Mouse (Mus musculus) forebrain, embryonic 13.5 days (tissue): ENCODE data around the gene Gast. TPM values are rescaled to one million over a fixed set of nuclear protein-coding genes. Genes with fewer than 3 reads are reported as not detected.
A peak's percentile ranks its signal among the peaks of the same experiment; 100 is the strongest.
"Not testable (repeated sequence)": the region's sequence is repeated elsewhere in the genome, so short reads cannot be mapped to it uniquely, and the experiment has no call there.

Experiments used
- ATAC-seq: fragments of 200-750 bp; cut with Nextera tagmentation; 2 replicates; pipeline ENCODE4 v1.8.0; 2017
- H3K27ac ChIP-seq: fragments of 300-500 bp; sonication (generic); 2 replicates; pipeline ENCODE4 v1.5.1; 2015; ENCODE audit warnings: inconsistent platforms, mild to moderate bottlenecking, moderate library complexity
- H3K27me3 ChIP-seq: fragments of 300-500 bp; sonication (generic); 2 replicates; pipeline ENCODE4 v1.6.1; 2015; ENCODE audit warnings: mild to moderate bottlenecking, inconsistent platforms
- H3K36me3 ChIP-seq: fragments of 300-500 bp; sonication (generic); 2 replicates; pipeline ENCODE4 v1.6.1; 2015; ENCODE audit warnings: mild to moderate bottlenecking, inconsistent platforms; ENCODE audit not compliant: poor library complexity, severe bottlenecking
- H3K4me1 ChIP-seq: fragments of 300-500 bp; sonication (generic); 2 replicates; pipeline ENCODE4 v1.6.1; 2015; ENCODE audit warnings: inconsistent platforms
- H3K4me2 ChIP-seq: fragments of 300-500 bp; sonication (generic); 2 replicates; pipeline ENCODE4 v1.6.1; 2015; ENCODE audit warnings: inconsistent platforms, mild to moderate bottlenecking, moderate library complexity
- H3K4me3 ChIP-seq: fragments of 300-500 bp; sonication (generic); 2 replicates; pipeline ENCODE4 v1.5.1; 2015; ENCODE audit warnings: mild to moderate bottlenecking, inconsistent platforms
- H3K9ac ChIP-seq: fragments of 300-500 bp; sonication (generic); 2 replicates; pipeline ENCODE4 v1.6.1; 2015; ENCODE audit warnings: mild to moderate bottlenecking, inconsistent platforms
- H3K9me3 ChIP-seq: fragments of 300-500 bp; sonication (generic); replicated peaks from 2 replicates; pipeline ENCODE4 v1.6.1; 2016; ENCODE audit warnings: inconsistent platforms
- WGBS: fragments of 180-500 bp; shearing (Covaris S2); methylation state at CpG from one replicate; pipeline ENCODE4 v1.1.7; 2015; 5-methylcytosine and 5-hydroxymethylcytosine counted together
- polyA plus RNA-seq: library from polyadenylated mRNA; unstranded; fragments of >200 nt; fragmentation: Nextera tagmentation; extraction: Ambion mirVana; gene quantifications from 2 replicates; pipeline ENCODE4 v1.2.1, GENCODE M21; 2015

The Gast gene
- polyA plus RNA-seq, 1 experiment from 2014 or later = 0.56 TPM

DNA sequence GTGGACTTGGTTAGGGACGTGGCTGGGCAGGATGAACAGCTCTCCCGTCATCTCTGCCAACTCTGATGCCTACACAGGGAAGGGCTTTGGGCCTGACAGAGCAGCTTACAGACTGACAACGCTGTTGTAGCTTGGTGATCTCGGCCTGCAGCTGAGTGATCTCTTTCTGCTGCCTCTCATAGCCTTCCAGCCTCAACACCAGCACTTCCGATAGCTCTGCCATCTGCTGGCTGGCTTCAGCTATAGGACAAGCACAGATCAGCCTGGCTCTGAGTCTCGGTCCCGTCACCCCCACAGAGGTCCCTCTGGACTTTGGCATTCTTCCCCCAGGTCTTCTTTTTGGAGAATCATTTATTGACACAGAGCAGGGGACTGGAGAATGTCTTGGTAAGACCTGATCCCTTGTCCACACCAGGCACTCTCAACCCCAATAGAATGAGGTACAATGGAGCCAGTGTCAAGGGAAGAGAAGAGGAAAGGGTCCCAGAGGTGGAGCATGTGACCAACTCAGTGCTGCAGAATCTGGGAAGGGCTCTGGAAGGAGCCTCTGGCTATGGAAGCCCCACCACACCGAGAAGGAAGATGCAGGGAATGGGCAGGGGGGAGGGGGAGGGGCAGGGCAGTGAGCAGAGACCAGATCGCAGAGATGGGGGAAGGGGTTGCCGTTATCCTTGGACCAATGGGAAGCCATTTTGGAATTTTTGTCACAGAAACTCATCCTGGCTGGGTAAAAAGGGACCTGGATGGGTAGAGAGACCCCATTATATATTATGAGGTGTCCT, 18.1 kb downstream of the Gast start:
- WGBS = 45% methylated on average over 10 of the region's 10 CpGs
- peaks cover 42% of the 10 kb centered on the region for H3K36me3 ChIP-seq
- H3K4me2 ChIP-seq = no peak overlapping the region
- H3K9ac ChIP-seq = peak overlapping the region; percentile 39; the same call in 1 of the 2 replicates
- no peak overlapping the region for H3K27ac ChIP-seq
- H3K4me1 ChIP-seq = peaks cover 33% of the 10 kb centered on the region; the same call in 1 of the 2 replicates
- peaks cover 2% of the 10 kb centered on the region; the same call in 1 of the 2 replicates for H3K27me3 ChIP-seq
- ATAC-seq = no peak
- no peaks in the 10 kb centered on the region for H3K9me3 ChIP-seq
- H3K4me3 ChIP-seq = no peak overlapping the region

DNA sequence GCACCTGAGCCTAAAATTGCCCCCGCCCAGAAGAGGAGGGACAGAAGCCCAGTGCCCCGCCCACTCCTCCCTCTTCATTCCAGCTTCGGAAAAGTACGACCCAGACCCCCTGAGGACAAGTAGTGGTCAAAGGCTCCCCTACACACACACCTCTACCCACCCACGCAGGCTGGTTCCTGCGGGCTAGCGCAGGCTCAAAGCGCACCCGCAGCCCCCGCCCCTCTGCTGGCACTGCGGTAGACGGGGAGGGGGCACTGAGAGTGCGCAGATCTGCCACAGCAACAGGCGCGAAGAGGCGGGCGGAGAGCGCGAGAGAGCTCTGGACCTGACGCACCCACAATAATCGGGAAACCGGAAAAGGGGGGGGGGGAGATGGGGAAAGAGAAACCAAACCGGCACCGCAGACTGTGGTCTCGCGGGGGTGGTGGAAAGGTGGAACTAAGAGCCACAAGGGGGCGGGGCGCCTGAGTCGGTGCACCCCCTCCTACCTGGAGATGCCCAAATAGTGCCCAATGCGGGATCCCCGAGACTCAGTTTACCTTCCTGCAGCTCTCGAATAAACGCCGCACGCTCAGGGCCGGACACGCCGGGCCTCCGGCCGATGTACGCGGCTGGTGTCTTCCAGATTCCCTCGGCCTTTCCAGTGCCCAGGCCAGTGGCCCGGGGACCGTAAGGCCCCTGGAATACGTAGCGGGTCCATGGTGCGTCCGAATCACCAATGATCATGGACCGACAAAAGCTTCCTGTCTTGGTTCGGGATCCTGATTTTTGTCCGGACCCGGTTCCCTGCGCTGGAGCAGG, 21.1 kb downstream of the Gast start:
- H3K9me3 ChIP-seq = no peaks in the 10 kb centered on the region
- H3K27ac ChIP-seq = peak overlapping the region; percentile 48; the same call in 1 of the 2 replicates
- peaks cover 21% of the 10 kb centered on the region; the same call in 1 of the 2 replicates for H3K4me1 ChIP-seq
- H3K9ac ChIP-seq = peak overlapping the region; percentile 87
- H3K4me2 ChIP-seq = peak overlapping the region; percentile 88
- peaks cover 13% of the 10 kb centered on the region for H3K27me3 ChIP-seq
- under 1% methylated on average over 54 of the region's 54 CpGs for WGBS
- H3K4me3 ChIP-seq = peak overlapping the region; percentile 85
- H3K36me3 ChIP-seq = peaks cover 25% of the 10 kb centered on the region
- peak; percentile 60 for ATAC-seq

DNA sequence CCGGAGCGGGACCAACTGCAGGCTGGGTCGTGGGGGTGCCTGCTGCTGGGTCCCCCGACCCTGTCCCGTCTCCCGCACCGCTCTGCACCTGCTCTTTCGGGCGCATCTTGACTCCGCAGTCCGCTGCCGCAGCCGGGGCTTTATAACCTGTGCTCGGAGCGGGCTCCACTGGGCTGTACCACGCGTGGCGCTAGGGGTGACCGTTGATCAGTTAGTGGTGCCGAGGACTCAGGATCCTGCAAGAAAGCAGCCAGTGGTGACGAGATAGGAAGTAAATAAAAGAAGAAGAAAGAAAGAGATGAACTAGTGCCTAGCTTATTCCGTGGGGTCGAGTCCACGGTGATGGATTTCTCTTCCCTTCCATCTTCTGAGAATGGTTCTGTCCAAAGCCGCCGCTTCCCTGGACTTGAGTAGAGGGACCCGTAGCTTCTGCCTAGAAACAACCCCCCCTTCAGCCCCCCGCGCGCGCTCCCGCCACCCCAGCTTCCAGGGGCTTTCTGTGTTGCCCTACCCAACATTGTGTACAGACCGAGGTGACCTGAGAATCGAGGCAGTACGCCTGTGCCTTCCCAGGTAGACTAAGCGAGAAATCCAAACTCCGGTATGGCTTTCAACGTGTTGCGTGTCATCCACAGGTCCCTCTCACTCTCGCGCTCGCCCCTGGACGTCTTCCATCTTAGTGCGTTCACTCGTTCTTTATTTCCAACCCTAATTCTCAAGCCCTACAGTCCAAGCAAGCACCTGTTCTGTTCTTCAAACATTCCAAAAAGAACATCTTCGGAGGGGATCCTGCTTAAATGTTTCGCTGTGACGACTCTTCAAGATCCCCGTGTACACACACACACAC, 22.0 kb downstream of the Gast start, which contains the start of gene Hap1:
Gene Hap1 (minus strand): TSS at position 157 of the 847 bp plus-strand sequence.
- Histone ChIP-seq H3K36me3 (peaks cover 25% of the 10 kb centered on the region), H3K4me1 (peaks cover 21% of the 10 kb centered on the region; the same call in 1 of the 2 replicates)

DNA sequence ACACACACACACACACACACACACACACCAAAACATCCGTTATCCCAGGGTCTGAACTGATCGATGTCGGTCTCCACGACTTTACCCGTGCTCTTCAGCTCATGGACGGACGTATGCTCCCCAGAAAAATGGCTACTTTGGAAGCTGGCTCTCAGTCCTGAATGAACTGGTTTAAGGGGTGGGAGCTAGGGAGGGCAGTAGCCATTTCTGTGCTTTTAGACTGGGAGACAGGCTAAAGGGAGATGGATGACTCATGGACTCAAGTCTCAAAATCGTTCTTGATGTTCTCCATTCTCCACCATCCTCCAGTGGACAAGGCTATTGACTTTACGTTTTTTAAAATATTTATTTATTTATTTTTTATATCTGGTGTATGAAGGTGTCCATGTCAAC, 22.6 kb downstream of the Gast start:
- peak overlapping the region; percentile 87; the same call in 1 of the 2 replicates for H3K9ac ChIP-seq
- H3K36me3 ChIP-seq = peaks cover 22% of the 10 kb centered on the region
- peaks cover 18% of the 10 kb centered on the region; the same call in 1 of the 2 replicates for H3K4me1 ChIP-seq
- ATAC-seq = no peak
- peak overlapping the region; percentile 85 for H3K4me3 ChIP-seq
- WGBS = 16% methylated on average over 9 of the region's 9 CpGs
- H3K27ac ChIP-seq = no peak overlapping the region
- peaks cover 15% of the 10 kb centered on the region for H3K27me3 ChIP-seq
- H3K9me3 ChIP-seq = no peaks in the 10 kb centered on the region
- peak overlapping the region; percentile 88 for H3K4me2 ChIP-seq

More for the DNA sequence above, 22.0 kb downstream of the Gast start, which contains the start of gene Hap1:
- Histone ChIP-seq H3K27ac (peak within 1 kb of the TSS; percentile 48; the same call in 1 of the 2 replicates), H3K4me3 (peak within 1 kb of the TSS; percentile 85), H3K4me2 (peak within 1 kb of the TSS; percentile 88), H3K9ac (peak within 1 kb of the TSS; percentile 87), H3K9me3 (no peaks in the 10 kb centered on the region), H3K27me3 (peaks cover 15% of the 10 kb centered on the region)
- WGBS = under 1% methylated on average over 49 of the region's 49 CpGs
- ATAC-seq = peak; percentile 81

DNA sequence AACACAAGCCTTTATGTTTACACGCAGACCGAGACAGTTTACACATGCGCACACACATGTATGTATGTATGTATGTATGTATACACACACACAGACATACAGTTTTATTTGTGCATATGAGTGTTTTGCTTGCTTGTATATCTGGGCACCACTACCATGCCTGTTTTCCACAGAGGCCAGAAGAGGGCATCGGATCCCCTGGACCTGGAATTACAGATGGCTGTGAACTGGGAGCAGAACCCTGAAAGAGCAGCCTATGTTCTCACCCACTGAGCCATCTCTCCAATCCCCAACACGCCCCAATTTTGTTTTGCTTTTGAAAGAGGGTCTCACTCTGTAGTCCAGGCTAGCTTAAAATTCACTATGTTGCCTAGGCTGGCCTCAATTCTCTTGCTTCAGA, 23.2 kb downstream of the Gast start:
- no peak for ATAC-seq
- peaks cover 15% of the 10 kb centered on the region for H3K27me3 ChIP-seq
- peaks cover 13% of the 10 kb centered on the region; the same call in 1 of the 2 replicates for H3K4me1 ChIP-seq
- WGBS = 55% methylated on average over 5 of the region's 5 CpGs
- no peak overlapping the region for H3K4me2 ChIP-seq
- H3K9me3 ChIP-seq = no peaks in the 10 kb centered on the region
- H3K27ac ChIP-seq = no peak overlapping the region
- H3K36me3 ChIP-seq = peaks cover 19% of the 10 kb centered on the region
- no peak overlapping the region for H3K4me3 ChIP-seq
- H3K9ac ChIP-seq = no peak overlapping the region

DNA sequence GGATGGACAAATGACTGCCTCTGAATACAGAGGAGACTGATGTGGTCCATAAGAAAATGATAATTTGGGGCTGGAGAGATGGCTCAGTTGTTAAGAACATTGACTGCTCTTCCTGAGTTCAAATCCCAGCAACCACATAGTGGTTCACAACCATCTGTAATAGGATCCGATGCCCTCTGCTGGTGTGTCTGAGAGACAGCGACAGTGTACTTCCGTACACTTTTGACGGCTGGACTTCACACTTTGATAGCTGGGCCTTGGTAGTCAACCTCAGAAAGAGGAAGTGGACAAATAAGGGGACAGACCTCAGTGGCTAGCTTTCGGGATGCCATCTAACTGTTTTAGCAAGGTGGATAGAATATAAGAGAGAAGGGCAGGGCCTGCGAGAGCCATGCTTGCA, 26.0 kb downstream of the Gast start:
- Histone ChIP-seq H3K4me3 (no peak overlapping the region), H3K36me3 (no peaks in the 10 kb centered on the region), H3K27me3 (peaks cover 15% of the 10 kb centered on the region), H3K9me3 (no peaks in the 10 kb centered on the region), H3K27ac (no peak overlapping the region), H3K4me2 (no peak overlapping the region), H3K9ac (no peak overlapping the region; the same call in 1 of the 2 replicates), H3K4me1 (peaks cover 10% of the 10 kb centered on the region; the same call in 1 of the 2 replicates)
- no peak for ATAC-seq
- 82% methylated on average over 6 of the region's 6 CpGs for WGBS

DNA sequence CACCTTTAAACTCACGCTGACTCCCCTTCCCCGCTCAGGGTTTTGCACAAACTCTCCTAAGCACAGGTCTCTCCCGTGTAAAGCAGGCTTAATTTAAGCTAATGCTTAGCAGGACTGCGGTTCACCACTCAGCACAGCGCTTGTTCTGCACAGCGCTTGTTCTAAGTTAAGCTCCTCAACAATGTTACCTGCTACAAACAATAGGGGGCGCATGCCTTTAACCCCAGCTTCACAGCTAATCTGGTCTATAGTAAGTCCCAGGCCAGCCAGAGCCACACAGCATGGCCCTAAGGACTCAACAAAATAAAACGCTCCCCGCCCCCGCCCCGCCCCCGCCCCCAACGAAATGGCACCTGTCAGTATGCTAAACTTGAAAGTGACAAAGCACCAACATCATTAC, 26.9 kb downstream of the Gast start:
- WGBS = no CpG with 5 or more reads among the region's 13 CpGs
- H3K9ac ChIP-seq = not testable (repeated sequence)

DNA sequence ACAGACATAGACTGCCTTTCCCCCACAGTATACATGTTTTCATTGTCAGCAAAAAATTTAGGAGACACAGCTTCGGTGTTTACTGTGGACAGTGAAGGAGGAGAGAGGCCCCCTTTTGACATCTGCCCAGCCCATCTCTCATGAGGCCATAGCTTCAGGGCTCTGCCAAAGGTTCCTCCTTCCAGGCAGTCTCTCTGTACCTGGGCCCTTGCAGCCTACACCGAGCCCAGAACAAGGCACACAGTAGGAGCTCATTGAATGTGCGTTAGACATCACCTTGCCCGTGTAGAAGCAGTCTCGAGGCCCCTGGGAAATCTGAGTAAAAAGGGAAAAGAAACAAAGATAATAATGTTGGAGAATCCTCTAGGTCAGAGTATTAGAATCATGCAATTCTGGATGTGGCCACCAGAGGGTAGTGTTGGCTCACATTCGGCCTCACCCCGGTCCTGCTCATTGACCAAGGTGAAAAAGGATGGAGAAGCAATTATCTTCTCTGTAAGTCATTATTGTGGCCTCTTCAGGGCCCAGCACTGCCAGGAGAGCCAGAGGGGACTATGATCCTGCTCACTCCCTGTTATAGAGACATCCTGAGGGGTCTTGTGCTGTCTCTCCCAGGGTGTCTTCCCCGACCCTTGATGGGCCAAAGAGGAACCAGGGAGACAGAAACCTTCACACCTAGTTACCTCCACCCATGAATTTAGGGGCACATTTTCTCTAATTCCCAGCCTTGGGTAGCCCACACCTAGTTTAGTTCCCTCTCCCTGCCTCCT, 28.2 kb downstream of the Gast start:
- Histone ChIP-seq H3K27ac (no peak overlapping the region), H3K4me1 (peaks cover 9% of the 10 kb centered on the region; the same call in 1 of the 2 replicates), H3K27me3 (peaks cover 12% of the 10 kb centered on the region), H3K9me3 (no peaks in the 10 kb centered on the region), H3K36me3 (no peaks in the 10 kb centered on the region), H3K4me2 (no peak overlapping the region), H3K4me3 (no peak overlapping the region), H3K9ac (no peak overlapping the region)
- WGBS = 13% methylated on average over 8 of the region's 8 CpGs
- ATAC-seq = peak; percentile 69

More for the DNA sequence above, 26.9 kb downstream of the Gast start:
- not testable (repeated sequence) for H3K4me1 ChIP-seq, H3K4me3 ChIP-seq, H3K36me3 ChIP-seq, H3K4me2 ChIP-seq, ATAC-seq, H3K9me3 ChIP-seq, H3K27ac ChIP-seq
- peaks cover 15% of the 10 kb centered on the region for H3K27me3 ChIP-seq

DNA sequence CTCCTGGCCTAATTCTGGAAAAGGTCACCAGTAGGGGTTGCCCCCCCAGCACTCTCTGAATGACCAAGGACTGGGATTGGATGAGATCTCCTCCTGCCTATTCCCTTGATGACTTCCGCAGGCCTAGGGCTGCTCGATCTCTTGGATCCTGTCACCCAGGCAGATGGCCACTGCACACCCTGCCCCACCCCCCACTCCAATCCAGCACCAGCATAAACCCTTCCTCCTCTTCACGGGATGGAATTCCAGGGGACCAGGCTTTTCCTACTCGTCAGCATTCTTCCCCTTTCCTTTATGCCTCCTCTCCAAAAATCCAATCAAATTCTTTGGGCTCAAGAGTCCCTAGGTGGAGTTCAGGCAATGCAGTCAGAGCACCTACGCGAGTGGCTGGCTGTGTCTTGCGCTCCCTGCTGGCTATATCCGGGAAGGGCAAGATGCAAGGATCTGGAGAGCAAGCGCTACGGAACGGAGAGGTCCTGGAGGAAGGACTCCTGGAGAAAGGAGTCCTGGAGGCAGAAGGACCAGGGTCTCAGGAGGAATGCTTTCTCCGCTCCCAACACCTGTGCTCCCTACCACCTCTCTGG, 28.9 kb downstream of the Gast start:
- H3K4me2 ChIP-seq = no peak overlapping the region
- ATAC-seq = peak; percentile 44; the same call in 1 of the 2 replicates
- no peak overlapping the region for H3K9ac ChIP-seq
- 17% methylated on average over 12 of the region's 12 CpGs for WGBS
- H3K27me3 ChIP-seq = peaks cover 11% of the 10 kb centered on the region
- no peaks in the 10 kb centered on the region for H3K9me3 ChIP-seq
- H3K36me3 ChIP-seq = no peaks in the 10 kb centered on the region
- H3K4me3 ChIP-seq = no peak overlapping the region
- peaks cover 9% of the 10 kb centered on the region; the same call in 1 of the 2 replicates for H3K4me1 ChIP-seq
- no peak overlapping the region for H3K27ac ChIP-seq

DNA sequence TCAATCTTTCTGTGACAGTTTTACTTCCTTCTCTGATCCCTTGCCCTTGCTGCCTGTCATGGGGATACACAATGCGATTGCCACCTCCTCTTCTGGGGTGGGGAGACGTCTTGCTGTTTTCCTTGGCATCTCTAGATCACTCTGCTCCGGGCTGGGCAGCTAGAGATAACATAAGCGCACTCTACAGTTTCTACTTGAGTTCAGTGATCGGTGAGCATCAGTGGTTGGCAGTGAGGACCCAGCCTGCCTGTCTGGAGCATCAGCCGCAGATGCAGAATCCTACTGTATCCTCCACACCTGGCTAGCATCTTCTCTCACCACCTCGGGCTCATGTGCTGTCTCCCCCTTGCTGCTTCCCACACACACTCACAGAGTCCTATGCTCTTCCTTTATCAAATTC, 34.9 kb downstream of the Gast start:
- H3K27ac ChIP-seq = no peak overlapping the region
- ATAC-seq = no peak
- 89% methylated on average over 7 of the region's 7 CpGs for WGBS
- no peak overlapping the region for H3K4me3 ChIP-seq
- 0 out of 2 replicates have a peak, but pooled peaks cover 2% of the 10 kb centered on the region for H3K4me1 ChIP-seq
- no peak overlapping the region for H3K4me2 ChIP-seq
- H3K9me3 ChIP-seq = no peaks in the 10 kb centered on the region
- H3K9ac ChIP-seq = no peak overlapping the region
- no peaks in the 10 kb centered on the region for H3K27me3 ChIP-seq
- H3K36me3 ChIP-seq = peaks cover 25% of the 10 kb centered on the region
